Mouse (Mus musculus) C2C12 (cell line): Measurements from ENCODE around the gene Mmp24.

ENCODE experiments used
- CEBPB ChIP-seq: IDR thresholded peaks from one replicate; pipeline ENCODE4 v1.6.1; 2011; ENCODE audit warnings: low read depth, mild to moderate bottlenecking, control low read depth, moderate library complexity
- CTCF ChIP-seq: IDR thresholded peaks from one replicate; pipeline ENCODE4 v1.5.1; 2011; ENCODE audit not compliant: control insufficient read depth, insufficient read depth, insufficient read length
- FOSL1 ChIP-seq: IDR thresholded peaks from one replicate; pipeline ENCODE4 v1.8.0; 2011; ENCODE audit warnings: mild to moderate bottlenecking, low read length; ENCODE audit not compliant: poor library complexity, insufficient read depth, severe bottlenecking
- MAX ChIP-seq: IDR thresholded peaks from one replicate; pipeline ENCODE4 v1.6.1; 2011; ENCODE audit warnings: mild to moderate bottlenecking, control low read depth
- MYOG ChIP-seq: IDR thresholded peaks from one replicate; pipeline ENCODE4 v1.6.1; 2011; ENCODE audit not compliant: control insufficient read depth, insufficient read length; ENCODE audit errors: extremely low read depth
- USF1 ChIP-seq: IDR thresholded peaks from one replicate; pipeline ENCODE4 v1.6.1; 2011; ENCODE audit warnings: low read depth, mild to moderate bottlenecking, control low read depth, moderate library complexity

GRCm38 (mm10) chr2:155784534-155784933, 9.4 kb downstream of the Mmp24 start:
- TF ChIP-seq CEBPB: no peak
- no peak for TF ChIP-seq CTCF
- TF ChIP-seq MAX: no peak
- no peak for TF ChIP-seq MYOG
- TF ChIP-seq USF1: no peak
- TF ChIP-seq FOSL1: no peak
